Mouse (Mus musculus) left cerebral cortex, adult 18-20 months (tissue): ENCODE measurements around the gene Fryl. TPM values are rescaled to one million over a fixed set of nuclear protein-coding genes. Genes with fewer than 3 reads are reported as not detected.
A peak's percentile ranks its signal among the peaks of the same experiment; 100 is the strongest.

ENCODE experiments used
- DNase-seq, 2 experiments: peaks; one replicate each; pipeline ENCODE4 v3.0.0; 2021 to 2022; ENCODE audit warnings: low spot score in 2 of 2, mixed read lengths in 1 of 2
- long read RNA-seq, 2 experiments: library from polyadenylated mRNA; stranded (forward); transcript quantifications; one replicate each; pipeline ENCODE4 v2.0.0; 2021
- total RNA-seq, 2 experiments: library from RNA; stranded (reverse); gene quantifications; 2 replicates each; pipeline ENCODE4 v1.2.3; 2021

Gene Fryl
- total RNA-seq = 10 to 100 TPM; 54.2 to 57.5 TPM
- long read RNA-seq, experiment 1, partial matches to known transcripts = 3 of 6 reads
- long read RNA-seq, experiment 1, other reads (novel, unspliced or antisense) = 3 of 6 reads
- long read RNA-seq, experiment 2, partial matches to known transcripts = 5 of 8 reads
- long read RNA-seq, experiment 2, other reads (novel, unspliced or antisense) = 3 of 8 reads

DNA sequence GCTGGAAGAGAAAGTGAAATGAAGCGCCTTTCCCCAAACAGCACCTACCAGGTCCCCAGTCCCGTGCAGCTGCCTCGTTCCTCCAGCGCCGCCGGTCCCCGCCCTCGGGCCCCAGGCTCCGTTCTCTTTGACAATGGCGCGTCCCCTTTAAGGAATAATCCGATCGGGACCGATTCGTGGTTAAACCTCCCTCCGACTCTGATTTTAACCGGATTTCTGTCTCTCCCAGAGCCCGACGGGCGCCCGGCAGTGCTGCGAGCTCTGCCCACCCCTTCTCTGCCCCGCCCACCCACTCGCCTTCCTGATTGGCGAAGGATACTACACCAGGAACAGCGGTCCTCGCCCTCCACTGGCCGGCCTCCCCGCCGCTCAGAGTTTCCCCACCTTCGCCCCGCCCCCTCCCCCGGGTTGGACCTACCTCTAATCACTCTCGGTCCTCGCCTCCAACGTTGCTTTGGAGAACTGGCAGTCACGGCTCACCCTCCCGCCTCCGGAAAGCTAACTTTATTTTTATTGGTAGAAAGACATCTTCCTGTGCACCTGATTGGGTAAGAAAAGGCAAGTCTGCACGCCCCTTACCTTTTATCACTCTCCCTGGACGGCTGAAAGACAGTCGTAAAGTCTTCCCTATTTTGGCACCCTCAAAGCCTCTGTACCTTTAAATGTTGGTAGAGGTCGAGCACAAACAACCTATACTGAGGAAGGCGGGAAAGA is at the start of gene Fryl:
TSS of gene Fryl (minus strand) at position 268 of the 714 bp plus-strand sequence.
- DNase-seq = peak; percentile 87 to 95

DNA sequence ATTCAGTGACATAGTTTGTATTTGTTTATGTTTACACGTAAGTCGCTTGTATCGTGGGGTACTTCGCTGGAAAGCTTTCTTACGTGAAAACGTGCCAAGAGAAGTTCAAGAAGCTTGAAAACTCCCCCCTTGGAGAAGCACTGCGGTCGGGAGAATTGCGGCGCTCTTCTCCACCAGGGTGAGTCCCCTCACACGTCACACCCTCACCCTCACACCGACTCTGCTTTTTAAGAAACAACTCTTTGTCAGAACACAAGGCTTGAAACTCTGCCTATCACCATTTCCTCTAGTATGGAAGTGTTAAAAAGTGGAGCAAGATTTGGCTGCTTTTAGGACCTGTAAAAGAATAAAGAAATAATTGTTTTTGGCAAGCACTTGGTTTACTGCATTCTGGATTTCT is 48.1 kb upstream of the Fryl start:
- DNase-seq = no peak

DNA sequence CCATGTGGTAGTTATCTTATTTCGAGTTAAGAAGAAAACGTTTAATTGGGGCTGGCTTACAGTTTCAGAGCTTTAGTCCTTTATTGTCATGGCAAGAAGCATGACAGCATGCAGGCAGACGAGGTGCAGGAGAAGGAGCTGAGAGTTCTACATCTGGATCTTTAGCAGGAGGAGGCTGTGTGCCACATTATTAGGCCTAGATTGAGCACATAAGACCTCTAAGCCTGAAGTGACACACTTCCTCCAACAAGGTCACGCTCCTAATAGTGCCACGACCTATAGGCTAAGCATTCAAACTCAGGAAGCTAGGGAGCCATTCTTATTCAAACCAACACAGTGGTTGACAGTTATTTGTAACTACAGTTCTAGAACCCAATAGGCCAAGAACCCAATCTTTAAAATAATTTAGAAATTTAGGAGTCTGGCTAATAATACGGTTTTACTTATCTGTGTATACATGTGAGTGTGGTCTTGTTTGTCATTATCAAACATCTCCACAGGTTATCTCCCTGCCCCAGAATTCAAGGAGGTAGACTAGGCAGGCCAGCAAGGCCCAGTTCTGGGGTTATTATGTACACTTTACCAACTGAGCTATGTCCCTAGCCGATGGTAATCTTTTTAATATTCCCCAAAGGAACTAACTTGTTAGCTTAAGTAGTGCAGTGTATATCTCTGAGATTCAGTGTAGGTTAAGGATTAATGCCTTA is 45.3 kb upstream of the Fryl start:
- DNase-seq = no peak

DNA sequence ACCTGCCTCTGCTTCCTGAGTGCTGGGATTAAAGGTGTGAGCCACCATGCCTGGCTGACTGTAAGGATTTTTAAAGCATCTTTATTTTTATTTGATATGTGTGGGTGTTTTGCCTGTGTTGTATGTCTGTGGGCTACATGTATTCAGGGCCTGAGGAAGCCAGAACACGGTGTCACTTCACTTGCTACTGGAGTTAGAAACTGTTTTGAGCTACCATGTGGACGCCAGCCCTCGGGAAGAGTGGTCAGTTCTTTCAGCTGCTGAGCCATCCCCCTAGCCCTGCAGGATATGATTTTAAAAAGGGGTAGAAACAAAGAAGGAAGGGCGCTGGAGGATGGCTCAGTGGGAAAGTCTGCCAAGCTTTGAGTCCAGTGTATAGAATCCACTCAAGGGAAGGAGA is 39.5 kb upstream of the Fryl start:
- DNase-seq = no peak

DNA sequence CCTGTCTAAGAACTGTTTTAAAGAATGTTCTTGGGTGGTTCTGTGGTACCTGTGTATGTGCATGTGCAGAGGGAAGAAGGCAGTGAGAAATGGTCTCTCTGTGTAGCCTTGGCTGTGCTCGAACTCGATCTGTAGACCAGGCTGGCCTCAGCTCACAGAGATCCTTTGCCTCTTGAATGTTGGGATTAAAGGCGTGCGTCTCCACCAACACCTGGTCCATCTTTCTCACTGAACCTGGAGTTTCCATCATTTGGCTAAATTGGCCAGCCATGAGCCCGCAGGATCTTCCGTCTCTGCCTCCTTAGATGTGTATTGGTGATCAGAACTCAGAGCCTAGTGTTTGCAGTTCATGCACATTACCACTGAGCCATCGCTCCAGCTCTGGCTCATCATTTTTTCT is 38.6 kb upstream of the Fryl start:
- DNase-seq = no peak

DNA sequence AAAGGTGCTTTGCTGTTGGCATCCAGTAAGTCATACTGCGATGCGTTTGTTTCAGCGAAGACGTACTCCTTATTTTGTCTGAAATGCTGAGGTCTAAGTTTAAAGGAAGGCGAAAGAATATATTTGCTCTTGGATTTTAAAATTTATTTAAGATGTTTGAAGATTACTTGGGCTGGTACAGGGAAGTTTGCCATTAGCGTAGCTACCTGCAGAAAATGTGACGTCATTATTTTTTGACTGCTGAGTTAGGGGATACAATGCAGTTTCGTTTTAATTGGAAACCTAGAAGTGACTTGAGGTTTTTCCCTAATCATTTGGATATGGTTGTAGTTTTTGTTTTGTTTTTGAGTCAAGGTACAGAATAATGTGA is 37.0 kb upstream of the Fryl start:
- no peak for DNase-seq

DNA sequence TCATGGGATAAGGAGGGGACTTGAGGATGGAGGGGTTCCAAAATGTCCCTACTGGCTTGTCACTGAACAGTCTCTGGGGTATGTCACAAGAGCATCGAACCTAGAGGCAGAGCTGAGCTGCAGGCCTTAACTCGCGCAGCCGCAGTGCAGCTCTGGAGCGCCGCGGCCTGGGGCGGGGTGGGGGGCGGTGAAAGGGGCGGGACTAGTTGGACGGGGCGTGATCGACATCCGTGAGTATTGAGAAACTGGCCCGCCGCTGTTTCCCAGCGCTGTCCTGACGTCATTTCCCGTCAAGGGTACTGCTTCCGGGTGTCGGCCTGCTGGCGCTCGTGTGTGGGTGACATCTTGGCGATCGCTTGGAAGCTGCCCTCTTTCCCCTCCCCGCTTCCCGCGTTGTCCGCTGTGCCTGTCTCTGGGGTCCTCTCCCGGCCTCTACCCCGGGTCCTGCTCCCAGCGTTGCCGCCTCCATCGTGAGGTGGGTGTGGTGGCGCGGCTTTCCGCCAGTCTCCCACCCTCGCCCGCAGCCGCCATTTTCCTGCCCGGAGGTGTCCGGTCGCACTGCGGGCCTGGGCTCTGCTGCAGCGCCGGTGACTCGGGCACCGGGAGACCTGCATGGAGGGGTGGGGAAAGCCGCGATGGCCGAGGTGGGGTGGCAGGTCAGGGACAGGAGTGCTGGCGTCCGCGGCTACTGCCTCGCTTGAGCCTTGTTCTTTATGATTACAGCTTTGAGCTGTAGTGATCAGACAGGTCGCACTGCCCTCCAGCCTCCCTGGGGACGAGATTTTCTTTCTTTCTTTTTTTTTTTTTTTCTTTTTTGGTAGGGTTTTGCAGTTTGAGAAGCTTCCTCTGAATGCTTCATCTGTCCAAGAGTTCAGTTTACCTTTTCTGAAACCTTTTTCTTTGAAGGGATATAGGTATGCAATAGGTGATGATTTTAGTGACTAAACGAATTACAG is 36.4 kb upstream of the Fryl start, which contains the start of gene Ociad1:
TSS of gene Ociad1 (plus strand) at position 283 of the 956 bp plus-strand sequence.
- peak; percentile 93 to 96 for DNase-seq

DNA sequence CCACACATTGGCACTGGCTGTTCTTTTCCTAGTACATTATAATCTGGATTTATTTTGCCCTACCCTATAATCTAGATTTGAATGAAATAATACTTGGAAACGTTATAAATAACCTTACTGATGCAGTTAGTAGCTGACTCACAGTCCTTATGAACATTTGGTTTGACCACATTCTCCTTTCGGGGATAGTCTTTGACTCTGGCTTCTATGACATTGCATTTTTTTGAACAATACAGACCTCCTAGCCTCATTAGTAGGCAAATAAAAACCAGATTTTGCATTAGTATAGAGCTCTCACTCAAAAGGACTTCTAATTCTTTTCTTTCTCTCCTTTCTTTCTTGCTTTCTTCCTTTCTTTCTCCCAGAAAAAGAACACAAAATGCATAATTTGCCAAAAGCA is 33.5 kb upstream of the Fryl start:
- no peak for DNase-seq

DNA sequence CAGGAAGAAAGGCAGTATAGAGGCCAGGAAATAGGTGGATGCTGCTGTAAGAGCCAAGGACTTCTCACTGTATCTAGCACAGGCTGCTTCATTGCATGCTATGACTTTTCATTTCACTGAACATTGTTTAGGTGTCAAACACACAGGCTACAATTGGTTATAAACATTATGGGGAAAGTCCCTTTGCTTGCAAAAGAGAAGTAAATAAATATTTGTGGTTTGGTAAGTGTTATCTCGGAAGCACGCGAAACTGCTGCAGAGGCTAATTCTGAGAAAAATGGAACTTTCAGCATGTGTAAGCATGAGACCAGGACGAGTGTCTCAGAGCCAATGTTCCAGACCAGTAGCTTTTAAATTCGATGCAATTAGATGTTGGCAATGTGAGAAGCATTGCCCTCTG is 30.2 kb upstream of the Fryl start:
- no peak for DNase-seq

DNA sequence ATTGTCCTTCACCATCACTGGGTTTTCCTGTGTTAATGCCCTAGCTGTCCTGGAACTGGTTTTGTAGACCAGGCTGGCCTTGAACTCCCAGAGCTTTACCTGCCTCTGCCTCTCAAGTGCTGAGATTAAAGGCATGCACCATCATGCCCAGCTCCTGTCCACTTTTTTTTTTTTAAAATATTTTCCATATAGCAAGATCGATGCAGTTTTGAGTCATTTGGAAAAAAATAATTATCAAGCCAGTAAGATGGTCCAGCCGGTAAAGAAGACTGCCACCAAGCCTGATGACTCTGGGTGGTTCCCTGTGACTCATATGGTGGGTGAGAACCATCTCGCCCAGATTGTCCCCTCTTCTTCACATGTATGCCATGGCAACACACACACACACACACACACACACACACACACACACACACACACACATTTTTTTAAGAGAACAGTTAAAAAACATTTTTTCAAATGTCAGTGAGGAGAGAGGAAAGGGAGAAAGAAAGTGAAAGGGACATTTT is 29.1 kb upstream of the Fryl start:
- DNase-seq = no peak

DNA sequence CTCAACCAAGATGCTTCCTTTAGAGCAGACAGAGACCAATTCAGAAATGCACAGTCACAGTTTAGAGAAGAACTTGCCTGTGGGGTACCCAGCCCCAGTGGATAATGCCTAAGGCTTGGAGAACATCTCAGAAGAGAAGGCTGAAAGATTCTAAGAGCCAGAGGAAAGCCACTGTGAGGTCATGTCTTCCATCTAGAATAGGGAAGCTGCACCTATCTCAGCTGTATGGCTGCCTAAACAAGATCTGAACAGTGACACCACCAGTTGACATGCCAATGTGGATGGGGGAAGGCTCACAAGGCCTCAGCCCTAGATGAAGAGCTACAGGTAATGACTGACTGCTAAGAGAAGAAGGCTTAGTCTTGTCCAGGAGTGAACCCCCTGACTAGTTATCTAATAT is 27.6 kb upstream of the Fryl start:
- DNase-seq = no peak

DNA sequence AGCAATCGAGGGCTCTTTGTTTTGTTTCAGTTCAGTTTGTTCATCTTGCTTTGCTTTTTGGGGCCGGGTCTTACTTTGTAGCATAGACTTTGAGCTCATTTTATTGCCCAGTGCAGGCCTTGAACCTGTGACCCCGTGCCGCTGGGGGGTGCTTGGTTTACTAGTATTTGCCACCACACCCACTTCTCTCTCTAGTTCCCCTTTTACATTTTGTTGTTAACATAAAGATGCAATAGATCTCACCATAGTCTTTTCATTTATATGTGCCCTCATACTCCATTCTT is 24.1 kb upstream of the Fryl start:
- no peak for DNase-seq

DNA sequence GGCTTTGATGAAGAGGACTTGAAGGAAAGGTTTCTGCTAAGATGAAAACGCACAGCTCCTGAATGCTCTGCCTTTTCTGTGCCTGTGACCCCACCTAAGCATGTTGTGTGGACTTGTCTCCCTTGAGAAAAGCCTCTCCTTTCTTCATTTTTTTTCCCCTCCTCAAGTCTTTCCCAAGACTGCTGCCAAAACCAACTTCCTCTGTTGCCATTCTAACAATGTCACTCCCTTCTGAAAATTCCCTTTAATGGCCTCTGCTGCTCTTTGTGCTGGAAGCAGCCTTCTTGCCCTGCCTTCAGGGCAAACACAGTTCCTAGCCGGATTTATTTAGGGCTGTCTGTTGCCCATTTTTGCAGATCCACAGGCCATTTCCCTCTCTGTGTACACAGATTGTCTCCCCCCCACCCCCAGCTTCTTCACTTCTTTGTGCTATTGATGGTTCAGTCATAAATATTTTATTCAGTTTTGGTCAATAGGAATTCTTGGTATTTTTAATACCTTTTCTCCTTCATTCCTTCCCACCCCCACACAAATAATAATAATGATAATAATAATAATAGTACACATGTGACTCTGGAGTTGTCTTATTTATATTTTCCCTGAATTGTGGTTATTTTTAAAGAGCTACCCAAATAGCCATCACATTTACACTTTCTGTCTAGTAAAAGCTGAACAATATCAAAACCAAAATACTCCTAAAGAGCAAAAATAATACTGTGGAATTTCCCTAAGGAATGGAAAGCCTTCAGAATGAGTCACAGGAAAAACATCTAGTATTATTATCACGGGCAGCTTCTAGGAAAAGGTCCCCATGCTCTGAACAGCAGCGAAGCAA is 23.5 kb upstream of the Fryl start:
- no peak for DNase-seq

DNA sequence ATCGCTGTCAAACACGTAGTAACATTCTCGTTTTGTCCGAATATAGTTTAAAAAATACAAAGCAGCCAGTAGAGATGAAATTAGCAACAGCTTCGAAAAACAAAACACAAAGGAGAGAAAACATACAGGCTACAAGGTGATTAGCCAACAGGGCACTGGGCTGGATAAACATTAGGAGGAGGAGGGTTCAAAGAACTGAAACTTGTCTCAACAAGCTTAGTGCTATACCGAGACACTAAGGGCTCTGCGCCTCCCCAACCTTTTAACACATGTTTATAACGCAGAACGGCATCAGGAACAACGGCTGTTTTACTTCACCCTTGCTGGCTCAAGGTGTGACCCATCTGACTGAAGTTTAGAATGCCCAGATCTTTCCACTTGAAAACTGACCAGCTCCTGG is 22.8 kb upstream of the Fryl start:
- no peak for DNase-seq

DNA sequence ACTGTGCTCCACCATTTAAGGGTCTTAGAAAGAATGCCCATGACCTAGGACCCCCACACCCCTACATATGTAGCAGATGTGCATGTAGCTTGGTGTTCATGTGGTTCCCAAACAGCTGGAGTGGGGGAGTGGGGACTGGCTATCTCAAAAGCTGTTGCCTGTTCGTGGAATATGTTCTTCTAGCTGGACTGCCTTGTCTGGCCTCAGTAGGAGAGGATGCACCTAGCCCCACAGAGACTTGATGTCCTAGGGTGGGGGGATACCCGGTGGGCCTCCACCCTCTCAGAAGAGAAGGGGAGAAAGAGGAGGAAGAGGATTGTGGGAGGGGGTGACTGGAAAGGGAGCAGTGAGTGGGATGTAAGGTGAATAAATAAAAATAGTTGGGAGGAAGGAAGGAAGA is 18.5 kb upstream of the Fryl start:
- no peak for DNase-seq

DNA sequence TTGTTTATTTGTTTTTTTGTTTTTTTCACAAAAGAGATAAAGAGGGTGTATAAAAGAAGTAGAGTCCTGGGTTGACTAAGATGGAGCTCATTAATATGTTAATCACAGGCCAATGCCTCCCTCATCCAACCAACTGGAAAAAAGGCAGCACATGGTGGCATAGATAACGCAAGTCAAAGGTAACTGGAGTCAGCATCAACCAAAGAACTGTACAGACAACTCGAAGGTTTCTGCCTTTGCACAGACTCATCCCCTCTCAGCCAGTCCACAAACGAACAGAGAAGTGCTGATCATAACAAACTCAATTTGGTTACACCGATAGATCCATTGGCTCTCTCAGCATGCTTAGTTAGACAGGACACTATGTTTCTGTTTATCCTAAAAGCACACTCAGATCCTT is 16.8 kb upstream of the Fryl start:
- no peak for DNase-seq

DNA sequence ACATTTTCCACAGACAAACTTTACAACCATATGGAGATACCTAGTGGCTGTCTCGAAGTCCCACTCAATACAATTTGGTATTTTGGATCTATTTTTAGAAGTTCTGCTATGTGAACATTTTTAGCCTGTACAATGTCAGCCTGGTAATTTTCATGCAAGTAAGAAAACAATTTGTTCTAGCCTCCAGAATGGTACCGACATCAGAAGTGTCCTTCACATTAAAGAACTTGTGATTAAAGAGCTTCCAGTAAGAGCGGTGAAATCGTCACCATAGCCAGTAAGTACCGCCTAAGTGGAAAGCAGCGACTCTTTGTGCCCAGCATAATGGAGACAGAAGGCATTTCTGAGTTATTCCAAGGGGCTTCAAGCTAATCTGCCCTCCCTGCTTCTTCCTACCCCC is 14.2 kb upstream of the Fryl start:
- no peak for DNase-seq

DNA sequence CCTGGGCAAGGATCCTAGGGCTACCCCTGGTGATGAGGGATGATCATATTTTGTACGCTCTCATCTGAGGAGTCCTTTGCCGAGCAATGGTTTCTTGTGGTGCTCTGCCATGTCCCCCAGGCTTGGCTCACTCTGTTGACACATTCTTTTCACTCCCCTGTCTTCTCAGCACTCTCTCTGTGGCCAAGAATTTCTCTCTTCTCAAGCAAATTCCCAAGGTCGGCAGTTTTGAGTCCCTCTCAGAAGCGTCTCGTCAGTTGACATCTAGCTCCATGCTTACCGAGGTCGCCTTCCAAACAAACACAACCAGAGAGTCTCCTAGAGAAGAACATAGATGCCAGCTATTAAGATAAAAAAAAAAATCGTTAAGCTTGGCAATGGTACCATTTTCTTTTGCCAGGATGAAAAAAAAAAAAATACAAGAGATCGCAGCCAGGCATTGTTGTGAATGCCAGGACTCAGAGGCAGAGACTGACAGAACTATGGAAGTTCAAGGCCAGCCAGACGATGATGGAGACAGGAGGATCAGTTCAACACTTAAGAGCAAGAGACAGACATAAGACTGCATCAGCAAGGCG is 12.3 kb upstream of the Fryl start:
- DNase-seq = no peak

DNA sequence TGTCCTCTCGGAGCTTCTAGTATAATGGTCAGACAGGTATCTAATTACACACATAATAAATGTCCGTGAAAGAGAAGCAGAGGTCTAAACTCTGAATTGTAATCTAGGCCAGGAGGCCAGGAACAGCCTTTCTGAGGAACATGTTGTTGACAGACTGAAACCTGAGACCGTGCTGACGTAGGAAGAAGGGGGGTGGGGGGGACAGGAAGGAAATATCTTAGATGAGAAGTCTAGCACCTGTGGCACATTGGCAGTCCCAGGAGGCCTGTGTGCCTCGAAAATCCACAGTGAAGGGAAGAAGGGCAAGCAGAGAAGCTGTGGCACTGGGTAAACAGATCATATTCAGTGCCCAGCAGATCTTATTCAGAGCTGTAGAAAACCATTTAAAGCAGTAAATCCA is 9.0 kb upstream of the Fryl start:
- DNase-seq = no peak

DNA sequence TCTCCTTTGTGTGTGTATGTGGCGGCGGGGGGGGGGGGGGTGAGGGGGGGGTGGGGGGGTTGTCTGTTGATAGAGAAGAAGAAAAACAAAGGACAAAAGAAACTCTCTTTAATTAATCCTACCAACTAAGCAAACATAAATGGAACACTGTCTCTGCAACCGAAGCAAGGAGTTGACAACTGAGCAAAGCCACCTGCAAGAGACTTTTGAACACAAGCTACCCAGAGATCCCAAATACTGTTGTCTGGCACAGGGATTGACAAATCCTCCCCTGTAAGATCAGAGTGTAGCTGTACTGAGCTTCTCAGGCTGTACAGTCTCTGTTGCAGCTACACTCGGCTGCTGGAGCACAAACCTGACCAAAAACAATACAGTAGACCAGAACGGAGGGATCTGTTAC is 7.7 kb upstream of the Fryl start:
- no peak for DNase-seq
